9 mouse cellular contexts compared by ENCODE assay signal in genomic region chr13:70643408-70644082, GRCm38 (mm10). TPM values are rescaled to one million over a fixed set of nuclear protein-coding genes. Genes with fewer than 3 reads are reported as not detected.
DNase-seq lines count a peak whose midpoint lies in the region; ATAC-seq and TF ChIP-seq lines count a peak whose summit lies in the region.
"Had no signal": no experiment of that assay in that cellular context is flagged by ENCODE, and none has a peak within 500 bp of the region (broad histone marks: within the 10 kb centered on the region; RNA-seq: fewer than 3 reads in every experiment).

No protein-coding gene starts in this region.

- no peaks in the 10 kb centered on the region for H3K36me3 ChIP-seq in testis, adult 2 months (ENCODE audit: control insufficient read depth, insufficient read depth, low read length)
- no peaks in the 10 kb centered on the region for H3K36me3 ChIP-seq in forebrain, embryonic 12.5 days (replicated peaks)
- H3K36me3 ChIP-seq in intestine, embryonic 14.5 days (ENCODE audit: control insufficient read depth, insufficient read depth, low read length), result no peaks in the 10 kb centered on the region
- no peaks in the 10 kb centered on the region for H3K36me3 ChIP-seq in limb, embryonic 13.5 days
- no peaks in the 10 kb centered on the region for H3K36me3 ChIP-seq in stomach, postnatal 0 days (ENCODE audit: control insufficient read depth, insufficient read depth, low read length)

- WGBS in forebrain, embryonic 12.5 days, result 20% methylated on average over 10 of the region's 10 CpGs
- WGBS in intestine, embryonic 14.5 days, result 19% methylated on average over 10 of the region's 10 CpGs
- 19% methylated on average over 10 of the region's 10 CpGs for WGBS in limb, embryonic 13.5 days
- WGBS in stomach, postnatal 0 days, result 20% methylated on average over 10 of the region's 10 CpGs

- H3K9ac ChIP-seq in forebrain, embryonic 12.5 days, result no peak overlapping the region
- H3K9ac ChIP-seq in intestine, embryonic 14.5 days (ENCODE audit: low read length), result no peak overlapping the region
- no peak overlapping the region for H3K9ac ChIP-seq in limb, embryonic 13.5 days
- H3K9ac ChIP-seq in stomach, postnatal 0 days (ENCODE audit: low read length), result no peak overlapping the region

- TF ChIP-seq EP300 in stomach, postnatal 0 days (optimal IDR thresholded peaks at IDR 0.05), result no peak

- no peak overlapping the region for H3K27ac ChIP-seq in testis, adult 2 months (ENCODE audit: control insufficient read depth, insufficient read depth, low read depth, low read length)
- H3K27ac ChIP-seq in forebrain, embryonic 12.5 days, result no peak overlapping the region
- no peak overlapping the region for H3K27ac ChIP-seq in intestine, embryonic 14.5 days (ENCODE audit: low read depth)
- H3K27ac ChIP-seq in limb, embryonic 13.5 days, result no peak overlapping the region
- H3K27ac ChIP-seq in stomach, postnatal 0 days (replicated peaks), result no peak overlapping the region

- no peaks in the 10 kb centered on the region for H3K9me3 ChIP-seq in forebrain, embryonic 12.5 days
- H3K9me3 ChIP-seq in intestine, embryonic 14.5 days (ENCODE audit: control insufficient read depth, low read length), result no peaks in the 10 kb centered on the region
- H3K9me3 ChIP-seq in limb, embryonic 13.5 days, result no peaks in the 10 kb centered on the region
- no peaks in the 10 kb centered on the region for H3K9me3 ChIP-seq in stomach, postnatal 0 days (ENCODE audit: control insufficient read depth, low read length)

- no peak overlapping the region for H3K4me2 ChIP-seq in forebrain, embryonic 12.5 days
- no peak overlapping the region for H3K4me2 ChIP-seq in intestine, embryonic 14.5 days (ENCODE audit: low read length)
- no peak overlapping the region for H3K4me2 ChIP-seq in limb, embryonic 13.5 days (replicated peaks)
- no peak overlapping the region for H3K4me2 ChIP-seq in stomach, postnatal 0 days (replicated peaks; ENCODE audit: low read depth)

- TF ChIP-seq CTCF in testis, adult 2 months (IDR thresholded peaks at IDR 0.05; ENCODE audit: control insufficient read depth, insufficient read depth, insufficient replicate concordance, low read depth, low read length), result peak; percentile 24; the same call in 1 of the 2 replicates
- TF ChIP-seq CTCF in stomach, postnatal 0 days (IDR thresholded peaks at IDR 0.05; ENCODE audit: low read depth), result peak; percentile 95

- no peaks in the 10 kb centered on the region for H3K27me3 ChIP-seq in testis, adult 2 months (ENCODE audit: control insufficient read depth, insufficient read depth, low read length)
- peaks cover 15% of the 10 kb centered on the region; the same call in 1 of the 2 replicates for H3K27me3 ChIP-seq in forebrain, embryonic 12.5 days
- no peaks in the 10 kb centered on the region for H3K27me3 ChIP-seq in intestine, embryonic 14.5 days (replicated peaks; ENCODE audit: control insufficient read depth, insufficient read depth, low read length)
- no peaks in the 10 kb centered on the region for H3K27me3 ChIP-seq in limb, embryonic 13.5 days
- no peaks in the 10 kb centered on the region for H3K27me3 ChIP-seq in stomach, postnatal 0 days (ENCODE audit: control insufficient read depth, insufficient read depth, low read length)

- H3K4me3 ChIP-seq in testis, adult 2 months (ENCODE audit: control insufficient read depth, low read depth, low read length), result no peak overlapping the region
- H3K4me3 ChIP-seq in forebrain, embryonic 12.5 days (replicated peaks), result no peak overlapping the region
- H3K4me3 ChIP-seq in intestine, embryonic 14.5 days (ENCODE audit: low read depth, low read length), result no peak overlapping the region
- no peak overlapping the region for H3K4me3 ChIP-seq in limb, embryonic 13.5 days
- no peak overlapping the region for H3K4me3 ChIP-seq in stomach, postnatal 0 days (ENCODE audit: low read depth, low read length)
- H3K4me3 ChIP-seq: erythroblast, embryonic 14.5 days had no signal

- no peak for TF ChIP-seq POLR2A in testis, adult 2 months (IDR thresholded peaks at IDR 0.05; ENCODE audit: control insufficient read depth, low read depth, low read length)

- no peak for DNase-seq in testis, postnatal 14 days (ENCODE audit: low spot score)
- DNase-seq in c-Kit-positive CD71-positive TER-119-positive erythroid progenitor cells, embryonic 14.5 days (ENCODE audit: low spot score), result peak; percentile 62
- peak; percentile 87 for DNase-seq in intestine, embryonic 14.5 days (ENCODE audit: low spot score)
- DNase-seq in stomach, postnatal 0 days (ENCODE audit: low spot score), result peak; percentile 67

- peak; percentile 70 for ATAC-seq in forebrain, embryonic 12.5 days (ENCODE audit: low FRiP score)
- 0 out of 2 replicates have a peak, but pooled peaks have one; percentile 30 for ATAC-seq in intestine, embryonic 14.5 days (replicated peaks; ENCODE audit: low FRiP score, low TSS enrichment, low read depth)
- ATAC-seq in limb, embryonic 13.5 days (ENCODE audit: low FRiP score, low read depth), result 0 out of 2 replicates have a peak, but pooled peaks have one; percentile 49
- peak; percentile 45; the same call in 1 of the 2 replicates for ATAC-seq in monocyte, adult 5-6 weeks (replicated peaks; ENCODE audit: insufficient number of reproducible peaks, low FRiP score, low TSS enrichment, poor library complexity, severe bottlenecking)
- ATAC-seq in stomach, postnatal 0 days (ENCODE audit: low FRiP score, low TSS enrichment), result peak; percentile 41

- no peaks in the 10 kb centered on the region for H3K4me1 ChIP-seq in testis, adult 2 months (ENCODE audit: control insufficient read depth, insufficient read depth, low read length)
- 0 out of 2 replicates have a peak, but pooled peaks cover 2% of the 10 kb centered on the region for H3K4me1 ChIP-seq in forebrain, embryonic 12.5 days
- peaks cover 8% of the 10 kb centered on the region; the same call in 1 of the 2 replicates for H3K4me1 ChIP-seq in intestine, embryonic 14.5 days (replicated peaks; ENCODE audit: control insufficient read depth, insufficient read depth, low read length)
- peaks cover 1% of the 10 kb centered on the region; the same call in 1 of the 2 replicates for H3K4me1 ChIP-seq in limb, embryonic 13.5 days
- no peaks in the 10 kb centered on the region for H3K4me1 ChIP-seq in stomach, postnatal 0 days (replicated peaks; ENCODE audit: control insufficient read depth, insufficient read depth)

RNA-seq across cellular contexts. Expression of gene Ice1, which starts 6.1 kb away (rescaled TPM):
- polyA plus RNA-seq in testis, adult 2 months (2012; rRNA removed), result 16.3 and 22.2 TPM in 2 replicates
- 32.9 and 33.0 TPM in 2 replicates for polyA plus RNA-seq in forebrain, embryonic 12.5 days (2016; fragmentation: Nextera tagmentation; extraction: Ambion mirVana)
- polyA plus RNA-seq in intestine, embryonic 14.5 days (2014; fragmentation: Nextera tagmentation; extraction: Ambion mirVana), result 27.0 and 30.7 TPM in 2 replicates
- 23.2 and 25.5 TPM in 2 replicates for polyA plus RNA-seq in limb, embryonic 13.5 days (2015; fragmentation: Nextera tagmentation; extraction: Ambion mirVana)
- 34.4 to 51.3 TPM (median 38.3 TPM) in 3 replicates for total RNA-seq in monocyte, adult 5-6 weeks (2017)
- 6.0 and 7.3 TPM in 2 replicates for polyA plus RNA-seq in stomach, postnatal 0 days (2015; fragmentation: Nextera tagmentation; extraction: Ambion mirVana)
